Mouse (Mus musculus) layer of hippocampus, adult 2 months (tissue): ENCODE data around the gene Il17re. TPM values are rescaled to one million over a fixed set of nuclear protein-coding genes. Genes with fewer than 3 reads are reported as not detected.

Experiments used
- DNase-seq, 2 experiments: peaks; one replicate each; pipeline ENCODE4 v3.0.0; 2022; ENCODE audit warnings: low spot score in 2 of 2
- H3K27ac ChIP-seq: fragments of 200-600 bp; 2 replicates; pipeline ENCODE4 v1.8.1; 2022
- H3K4me3 ChIP-seq: fragments of 200-600 bp; 2 replicates; pipeline ENCODE4 v1.8.1; 2022; ENCODE audit warnings: mild to moderate bottlenecking
- CTCF ChIP-seq: fragments of 200-600 bp; conservative IDR thresholded peaks from 2 replicates; pipeline ENCODE4 v1.8.1; 2022; ENCODE audit warnings: antibody characterized with exemption, mild to moderate bottlenecking, moderate library complexity
- microRNA-seq, 2 experiments: library from miRNA; unstranded; fragments of <30 nt; microRNA quantifications; one replicate each; pipeline ENCODE4 v1.2.0; 2021
- total RNA-seq, 2 experiments: library from RNA; stranded (reverse); gene quantifications; 2 replicates each; pipeline ENCODE4 v1.2.3; 2021

Il17re gene
- total RNA-seq, 2 experiments from 2014 or later = 0.22 to 0.46 TPM

GRCm38 (mm10) chr6:113508272-113508946 is 50.1 kb downstream of the Il17re start:
- no peak for TF ChIP-seq CTCF
- no peak overlapping the region for H3K4me3 ChIP-seq
- no peak for DNase-seq
- H3K27ac ChIP-seq = no peak overlapping the region

- no peak for TF ChIP-seq CTCF
- H3K27ac ChIP-seq = no peak overlapping the region
- H3K4me3 ChIP-seq = no peak overlapping the region
- DNase-seq = no peak
Measured at GRCm38 (mm10) chr6:113508947-113509280, 50.6 kb downstream of the Il17re start.

GRCm38 (mm10) chr6:113513944-113514343 is 55.7 kb downstream of the Il17re start:
- no peak for DNase-seq
- no peak for TF ChIP-seq CTCF
- no peak overlapping the region for H3K27ac ChIP-seq
- H3K4me3 ChIP-seq = no peak overlapping the region

GRCm38 (mm10) chr6:113514600-113514999 is 56.3 kb downstream of the Il17re start:
- no peak for TF ChIP-seq CTCF
- DNase-seq = no peak
- no peak overlapping the region for H3K27ac ChIP-seq
- H3K4me3 ChIP-seq = no peak overlapping the region

GRCm38 (mm10) chr6:113517434-113518080 is 59.3 kb downstream of the Il17re start:
- TF ChIP-seq CTCF = no peak
- Histone ChIP-seq H3K4me3 (no peak overlapping the region), H3K27ac (no peak overlapping the region)
- DNase-seq = no peak

Small RNA genes lying within 50 kb of the gene (microRNA-seq; reads per million reads assigned to microRNA genes)
- 0 reads per million in 2 experiments for gene Gm24387

Other genes with a start within 250 kb of the Il17re start
- 10 to 100 TPM; 15.0 to 15.6 TPM for gene Mtmr14, start 220.6 kb upstream of the Il17re start, total RNA-seq
- gene Cpne9, start 176.2 kb upstream of the Il17re start, total RNA-seq = 10 to 100 TPM; 24.0 to 24.7 TPM
- 10 to 100 TPM; 41.0 to 43.8 TPM for gene Brpf1, start 151.3 kb upstream of the Il17re start, total RNA-seq
- 10 to 100 TPM in 1 of 2 experiments, 1 to 10 TPM in 1; 9.1 to 10.6 TPM for gene Ogg1, start 131.5 kb upstream of the Il17re start, total RNA-seq
- 10 to 100 TPM; 45.4 to 52.0 TPM for gene Camk1, start 114.5 kb upstream of the Il17re start, total RNA-seq
- gene Tada3, start 80.6 kb upstream of the Il17re start, total RNA-seq = 10 to 100 TPM; 50.5 to 53.5 TPM
- 100 to 1,000 TPM; 308 to 330 TPM for gene Arpc4, start 80.4 kb upstream of the Il17re start, total RNA-seq
- gene Ttll3, start 69.2 kb upstream of the Il17re start, total RNA-seq = 10 to 100 TPM; 15.5 to 23.2 TPM
- 10 to 100 TPM; 40.2 to 44.4 TPM for gene Rpusd3, start 39.1 kb upstream of the Il17re start, total RNA-seq
- gene Cidec, start 22.7 kb upstream of the Il17re start, total RNA-seq = not detected
- 10 to 100 TPM; 41.9 to 42.3 TPM for gene Jagn1, start 15.9 kb upstream of the Il17re start, total RNA-seq
- gene Il17rc, start 12.9 kb downstream of the Il17re start, total RNA-seq = 1 to 10 TPM; 4.7 to 6.3 TPM
- gene Creld1, start 24.8 kb downstream of the Il17re start, total RNA-seq = 100 to 1,000 TPM; 105 to 120 TPM
- 10 to 100 TPM; 53.9 to 59.1 TPM for gene Prrt3, start 43.4 kb downstream of the Il17re start, total RNA-seq
- gene Emc3, start 73.2 kb downstream of the Il17re start, total RNA-seq = 10 to 100 TPM; 73.4 to 76.3 TPM
- gene Fancd2, start 73.2 kb downstream of the Il17re start, total RNA-seq = 1 to 10 TPM; 2.4 to 3.8 TPM
- gene Fancd2os, start 142.2 kb downstream of the Il17re start, total RNA-seq = under 1 TPM; 0.33 to 0.86 TPM
- 100 to 1,000 TPM; 211 to 234 TPM for gene Brk1, start 146.3 kb downstream of the Il17re start, total RNA-seq
- 10 to 100 TPM; 44.3 to 44.9 TPM for gene Vhl, start 165.5 kb downstream of the Il17re start, total RNA-seq
- gene Irak2, start 180.0 kb downstream of the Il17re start, total RNA-seq = 10 to 100 TPM; 16.6 to 18.8 TPM
- 10 to 100 TPM; 60.4 to 67.8 TPM for gene Tatdn2, start 238.6 kb downstream of the Il17re start, total RNA-seq